Mouse (Mus musculus): Measurements from ENCODE around the gene Gm20390. TPM values are rescaled to one million over a fixed set of nuclear protein-coding genes. Genes with fewer than 3 reads are reported as not detected.
A peak's percentile ranks its signal among the peaks of the same experiment; 100 is the strongest.

Gm20390 gene
- 185 and 232 TPM in 2 replicates for polyA plus RNA-seq (2015; fragmentation: Nextera tagmentation; extraction: Ambion mirVana)

DNA sequence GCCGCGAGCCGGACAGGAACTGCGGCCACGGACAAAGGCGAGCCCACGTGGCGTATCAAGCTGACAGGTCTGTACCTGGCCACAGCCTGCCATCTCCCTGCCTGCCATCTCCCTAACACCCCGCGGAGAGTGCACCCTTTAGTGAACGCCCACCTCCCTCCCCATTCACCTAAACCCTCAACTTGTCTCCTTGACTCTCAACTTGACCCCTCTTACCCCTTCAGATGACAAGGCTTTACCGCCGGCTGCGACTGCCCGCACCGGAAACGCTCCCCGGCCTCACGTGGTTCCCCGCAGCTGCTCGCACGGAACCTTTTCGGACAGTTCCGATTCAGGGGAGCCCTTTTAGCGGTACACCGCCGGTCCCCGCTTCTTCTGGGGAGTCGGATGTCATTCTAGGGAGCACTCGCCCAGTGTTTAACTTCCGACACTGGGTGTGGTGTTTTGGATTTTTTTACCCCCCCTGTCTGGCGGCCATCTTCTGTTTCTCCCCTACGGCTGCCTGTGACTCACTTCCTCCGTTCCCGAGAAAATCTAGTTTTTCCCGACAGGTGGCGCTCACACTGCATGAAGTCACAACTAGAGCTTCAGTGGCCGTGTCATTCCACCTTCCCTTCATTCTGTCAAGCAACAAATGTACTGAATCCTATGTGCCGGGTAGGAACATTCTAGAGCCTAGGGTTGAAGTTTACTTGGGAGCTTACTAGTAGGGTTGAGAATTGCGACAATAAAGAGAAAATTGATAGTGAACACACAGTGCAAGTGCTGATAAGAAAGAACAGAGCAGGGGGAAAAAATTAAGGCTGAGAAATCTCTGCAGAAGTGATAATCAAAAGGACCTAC is at the start of gene Gm20390, which contains the start of gene Nme1:
TSS of gene Gm20390 (minus strand) at position 289 of the 843 bp plus-strand sequence.
TSS of gene Nme1 (minus strand) at position 517 of the 843 bp plus-strand sequence.
- Histone ChIP-seq H3K9me3 (replicated peaks) (no peaks in the 10 kb centered on the region), H3K27ac (peak within 1 kb of the TSS; percentile 78), H3K4me2 (peak within 1 kb of the TSS; percentile 77), H3K36me3 (peaks cover 23% of the 10 kb centered on the region), H3K4me3 (peak within 1 kb of the TSS; percentile 85), H3K27me3 (no peaks in the 10 kb centered on the region), H3K9ac (peak within 1 kb of the TSS; percentile 70), H3K4me1 (replicated peaks) (peaks cover 15% of the 10 kb centered on the region)
- WGBS, result under 1% methylated on average over 40 of the region's 40 CpGs
- ATAC-seq (replicated peaks; ENCODE audit: insufficient number of reproducible peaks, insufficient read depth, low FRiP score, low read depth), result peak; percentile 96

DNA sequence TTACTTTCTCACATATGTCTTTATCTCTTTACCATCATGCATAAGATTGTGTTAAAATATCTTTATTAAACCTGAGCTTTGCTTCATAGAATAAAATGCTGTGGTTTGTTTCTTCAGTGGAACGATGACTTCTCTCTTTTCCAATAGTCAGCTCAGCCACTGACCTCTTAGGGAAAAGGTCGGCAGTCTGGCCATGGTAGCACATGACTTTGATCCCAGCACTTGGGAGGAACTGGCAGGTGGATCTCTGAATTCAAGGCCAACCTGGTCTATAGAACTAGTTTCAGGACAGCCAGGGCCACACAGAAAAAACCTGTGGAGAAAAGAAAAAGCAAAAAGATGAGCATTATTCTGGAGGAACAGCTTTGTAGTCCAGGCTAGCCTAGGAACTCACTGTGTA is 35.3 kb upstream of the Gm20390 start:
- no peaks in the 10 kb centered on the region for H3K27me3 ChIP-seq
- H3K4me3 ChIP-seq, result no peak overlapping the region
- no peak overlapping the region for H3K9ac ChIP-seq
- H3K4me1 ChIP-seq (replicated peaks), result peaks cover 4% of the 10 kb centered on the region; the same call in 1 of the 2 replicates
- H3K36me3 ChIP-seq, result no peaks in the 10 kb centered on the region
- no peak overlapping the region for H3K4me2 ChIP-seq
- WGBS, result 86% methylated on average over 2 of the region's 2 CpGs
- ATAC-seq (replicated peaks; ENCODE audit: insufficient number of reproducible peaks, insufficient read depth, low FRiP score, low read depth), result no peak
- no peaks in the 10 kb centered on the region for H3K9me3 ChIP-seq (replicated peaks)
- H3K27ac ChIP-seq, result no peak overlapping the region

DNA sequence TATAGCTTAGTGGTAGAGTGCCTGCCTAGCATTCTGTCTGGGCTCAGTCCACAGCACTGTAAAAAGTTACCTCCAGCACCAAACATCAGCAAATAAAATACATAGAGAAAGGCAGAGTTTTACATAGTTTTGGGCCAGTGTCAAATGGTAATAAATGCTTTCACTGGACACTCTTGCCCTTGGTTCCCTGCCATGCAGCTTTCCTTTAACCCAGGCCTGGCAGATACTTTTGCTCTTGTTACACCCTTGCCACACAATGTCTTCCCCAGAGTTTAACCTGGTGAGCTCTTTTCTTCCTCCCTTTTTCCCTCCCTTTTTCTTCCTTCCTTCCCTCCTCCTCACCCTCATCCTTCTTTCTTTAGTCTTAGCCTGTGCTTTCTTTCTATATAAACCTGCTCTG is 31.2 kb upstream of the Gm20390 start:
- no peaks in the 10 kb centered on the region for H3K27me3 ChIP-seq
- H3K4me3 ChIP-seq, result no peak overlapping the region
- H3K4me1 ChIP-seq (replicated peaks), result peaks cover 22% of the 10 kb centered on the region
- H3K9me3 ChIP-seq (replicated peaks), result no peaks in the 10 kb centered on the region
- ATAC-seq (replicated peaks; ENCODE audit: insufficient number of reproducible peaks, insufficient read depth, low FRiP score, low read depth), result no peak
- no peak overlapping the region for H3K9ac ChIP-seq
- H3K27ac ChIP-seq, result no peak overlapping the region
- H3K4me2 ChIP-seq, result no peak overlapping the region
- H3K36me3 ChIP-seq, result no peaks in the 10 kb centered on the region

DNA sequence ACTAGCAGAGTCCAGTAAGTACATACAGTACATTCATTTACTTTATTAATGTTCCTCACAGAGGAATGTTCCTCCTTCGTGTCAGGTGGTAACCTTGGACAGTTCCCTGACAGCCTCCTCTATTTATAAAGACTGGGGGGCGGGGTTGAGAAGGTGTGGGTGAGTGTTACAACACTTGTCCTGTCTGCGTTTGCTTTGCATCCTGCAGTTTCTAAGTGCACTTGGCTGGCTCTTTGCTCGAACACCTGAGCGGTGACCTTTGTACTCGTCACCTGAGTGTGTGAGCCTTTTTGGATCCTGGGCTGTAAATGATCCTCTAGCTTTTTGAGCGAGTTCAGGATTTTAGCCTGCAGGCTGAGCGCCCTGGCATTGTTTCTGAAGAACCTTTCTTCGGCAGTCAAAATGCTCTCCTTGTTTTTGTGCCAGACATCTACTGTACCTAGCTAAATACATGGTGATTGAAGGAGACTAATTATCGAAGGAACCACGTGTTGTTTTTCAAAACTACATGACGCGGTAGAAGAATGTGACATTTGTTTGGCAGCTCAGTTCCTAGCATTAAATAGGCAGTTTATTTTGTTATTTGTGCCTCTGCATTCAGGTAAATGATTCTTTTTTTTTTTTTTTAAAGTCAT is 29.2 kb upstream of the Gm20390 start:
- peak overlapping the region; percentile 98 for H3K27ac ChIP-seq
- no peaks in the 10 kb centered on the region for H3K27me3 ChIP-seq
- no peak for ATAC-seq (replicated peaks; ENCODE audit: insufficient number of reproducible peaks, insufficient read depth, low FRiP score, low read depth)
- no peaks in the 10 kb centered on the region for H3K36me3 ChIP-seq
- WGBS, result 28% methylated on average over 13 of the region's 13 CpGs
- H3K4me3 ChIP-seq, result peak overlapping the region; percentile 96
- H3K9ac ChIP-seq, result peak overlapping the region; percentile 95
- H3K4me1 ChIP-seq (replicated peaks), result peaks cover 23% of the 10 kb centered on the region
- peak overlapping the region; percentile 79 for H3K4me2 ChIP-seq
- no peaks in the 10 kb centered on the region for H3K9me3 ChIP-seq (replicated peaks)

DNA sequence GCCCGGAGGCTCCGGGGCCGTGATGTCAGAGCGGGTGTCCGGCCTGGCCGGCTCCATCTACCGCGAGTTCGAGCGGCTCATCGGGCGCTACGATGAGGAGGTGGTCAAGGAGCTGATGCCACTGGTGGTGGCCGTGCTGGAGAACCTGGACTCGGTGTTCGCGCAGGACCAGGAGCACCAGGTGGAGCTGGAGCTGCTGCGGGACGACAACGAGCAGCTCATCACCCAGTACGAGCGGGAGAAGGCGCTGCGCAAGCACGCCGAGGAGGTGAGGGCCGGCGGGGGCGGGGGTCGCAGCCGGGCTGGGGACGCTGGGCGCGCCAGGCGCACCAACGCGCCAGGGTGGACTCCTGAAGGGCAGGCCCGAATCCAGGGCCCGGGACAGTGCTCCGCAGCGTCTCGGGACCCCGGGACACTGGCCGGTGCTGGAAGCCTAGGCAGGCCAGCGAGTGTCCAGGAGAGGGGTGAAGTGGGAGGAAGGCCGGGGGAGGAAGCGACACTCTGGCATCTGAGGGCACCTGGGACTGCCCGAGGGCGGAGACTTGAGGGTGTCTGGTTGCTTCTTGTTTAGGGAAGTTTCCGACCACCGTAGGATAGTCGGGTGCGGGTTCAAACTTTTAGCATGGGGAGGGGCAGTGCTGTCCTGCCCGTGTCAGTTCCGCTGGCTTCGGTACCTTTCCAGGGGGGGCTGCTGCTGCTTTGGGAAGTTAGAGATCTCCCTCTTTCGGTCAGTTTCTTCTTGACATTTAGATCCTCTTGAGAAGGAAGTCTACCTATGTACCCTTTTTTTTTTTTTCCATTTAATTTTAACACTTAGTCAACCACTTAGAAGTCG is 28.4 kb upstream of the Gm20390 start:
- Histone ChIP-seq H3K36me3 (no peaks in the 10 kb centered on the region), H3K27me3 (no peaks in the 10 kb centered on the region), H3K9ac (peak overlapping the region; percentile 95), H3K4me3 (peak overlapping the region; percentile 96), H3K4me1 (replicated peaks) (peaks cover 23% of the 10 kb centered on the region), H3K27ac (peak overlapping the region; percentile 98), H3K9me3 (replicated peaks) (no peaks in the 10 kb centered on the region), H3K4me2 (peak overlapping the region; percentile 79)
- WGBS, result under 1% methylated on average over 58 of the region's 58 CpGs
- ATAC-seq (replicated peaks; ENCODE audit: insufficient number of reproducible peaks, insufficient read depth, low FRiP score, low read depth), result no peak; the same call in none of the 2 replicates

- H3K4me1 ChIP-seq (replicated peaks), result peaks cover 23% of the 10 kb centered on the region
- peak within 1 kb of the TSS; percentile 95 for H3K9ac ChIP-seq
- H3K36me3 ChIP-seq, result no peaks in the 10 kb centered on the region
- H3K27ac ChIP-seq, result peak within 1 kb of the TSS; percentile 98
- peak; percentile 92 for ATAC-seq (replicated peaks; ENCODE audit: insufficient number of reproducible peaks, insufficient read depth, low FRiP score, low read depth)
- no peaks in the 10 kb centered on the region for H3K27me3 ChIP-seq
- H3K4me2 ChIP-seq, result peak within 1 kb of the TSS; percentile 79
- H3K4me3 ChIP-seq, result peak within 1 kb of the TSS; percentile 96
- WGBS, result under 1% methylated on average over 47 of the region's 70 CpGs
- H3K9me3 ChIP-seq (replicated peaks), result no peaks in the 10 kb centered on the region
Observed at GRCm38 (mm10) chr11:93995720-93996305, 27.7 kb upstream of the Gm20390 start, which contains the start of gene Spag9. TSS of gene Spag9 (plus strand) at chr11:93996091.

GRCm38 (mm10) chr11:93995111-93995719 is 27.1 kb upstream of the Gm20390 start:
- ATAC-seq (replicated peaks; ENCODE audit: insufficient number of reproducible peaks, insufficient read depth, low FRiP score, low read depth), result peak; percentile 60
- peak overlapping the region; percentile 79 for H3K4me2 ChIP-seq
- peak overlapping the region; percentile 98 for H3K27ac ChIP-seq
- peak overlapping the region; percentile 73 for H3K9ac ChIP-seq
- H3K4me1 ChIP-seq (replicated peaks), result peaks cover 23% of the 10 kb centered on the region
- peak overlapping the region; percentile 96 for H3K4me3 ChIP-seq
- no peaks in the 10 kb centered on the region for H3K36me3 ChIP-seq
- WGBS, result 4% methylated on average over 15 of the region's 15 CpGs
- no peaks in the 10 kb centered on the region for H3K27me3 ChIP-seq
- H3K9me3 ChIP-seq (replicated peaks), result no peaks in the 10 kb centered on the region

- WGBS, result 42% methylated on average over 5 of the region's 5 CpGs
Observed at GRCm38 (mm10) chr11:93994531-93994930, 26.4 kb upstream of the Gm20390 start.

GRCm38 (mm10) chr11:93988328-93989062 is 20.4 kb upstream of the Gm20390 start:
- peak; percentile 68 for ATAC-seq (replicated peaks; ENCODE audit: insufficient number of reproducible peaks, insufficient read depth, low FRiP score, low read depth)
- Histone ChIP-seq H3K4me1 (replicated peaks) (peaks cover 18% of the 10 kb centered on the region), H3K27ac (peak overlapping the region; percentile 92), H3K36me3 (no peaks in the 10 kb centered on the region), H3K27me3 (no peaks in the 10 kb centered on the region), H3K9ac (no peak overlapping the region), H3K4me3 (no peak overlapping the region), H3K4me2 (peak overlapping the region; percentile 8), H3K9me3 (replicated peaks) (no peaks in the 10 kb centered on the region)
- WGBS, result 36% methylated on average over 12 of the region's 12 CpGs

More at GRCm38 (mm10) chr11:93994531-93994930, 26.4 kb upstream of the Gm20390 start:
- no peaks in the 10 kb centered on the region for H3K36me3 ChIP-seq
- ATAC-seq (replicated peaks; ENCODE audit: insufficient number of reproducible peaks, insufficient read depth, low FRiP score, low read depth), result no peak
- H3K4me2 ChIP-seq, result peak overlapping the region; percentile 79
- H3K4me3 ChIP-seq, result peak overlapping the region; percentile 96
- H3K4me1 ChIP-seq (replicated peaks), result peaks cover 23% of the 10 kb centered on the region
- H3K27me3 ChIP-seq, result no peaks in the 10 kb centered on the region
- H3K27ac ChIP-seq, result peak overlapping the region; percentile 98
- H3K9ac ChIP-seq, result peak overlapping the region; percentile 73
- no peaks in the 10 kb centered on the region for H3K9me3 ChIP-seq (replicated peaks)
